Mouse (Mus musculus) heart, embryonic 15.5 days (tissue): ENCODE results near the gene Satb2. TPM values are rescaled to one million over a fixed set of nuclear protein-coding genes. Genes with fewer than 3 reads are reported as not detected.

Experiments used
- ATAC-seq: fragments of 200-750 bp; cut with Nextera tagmentation; replicated peaks from 2 replicates; pipeline ENCODE4 v1.8.0; 2017; ENCODE audit warnings: low read depth, moderate TSS enrichment; ENCODE audit not compliant: insufficient number of reproducible peaks, insufficient read depth, low FRiP score
- H3K27ac ChIP-seq: fragments of 300-500 bp; sonication (generic); 2 replicates; pipeline ENCODE4 v1.5.1; 2015; ENCODE audit warnings: mild to moderate bottlenecking, inconsistent platforms
- H3K27me3 ChIP-seq: fragments of 300-500 bp; sonication (generic); 2 replicates; pipeline ENCODE4 v1.6.1; 2015; ENCODE audit warnings: inconsistent platforms
- H3K36me3 ChIP-seq: fragments of 300-500 bp; sonication (generic); 2 replicates; pipeline ENCODE4 v1.6.1; 2015; ENCODE audit warnings: mild to moderate bottlenecking, inconsistent platforms
- H3K4me1 ChIP-seq: fragments of 300-500 bp; sonication (generic); replicated peaks from 2 replicates; pipeline ENCODE4 v1.6.1; 2015; ENCODE audit warnings: inconsistent platforms
- H3K4me2 ChIP-seq: fragments of 300-500 bp; sonication (generic); 2 replicates; pipeline ENCODE4 v1.6.1; 2015; ENCODE audit warnings: inconsistent platforms, mild to moderate bottlenecking, moderate library complexity
- H3K4me3 ChIP-seq: fragments of 300-500 bp; sonication (generic); 2 replicates; pipeline ENCODE4 v1.5.1; 2015; ENCODE audit warnings: mild to moderate bottlenecking, inconsistent platforms
- H3K9ac ChIP-seq: fragments of 300-500 bp; sonication (generic); 2 replicates; pipeline ENCODE4 v1.6.1; 2015; ENCODE audit warnings: mild to moderate bottlenecking, inconsistent platforms
- H3K9me3 ChIP-seq: fragments of 300-500 bp; sonication (generic); replicated peaks from 2 replicates; pipeline ENCODE4 v1.6.1; 2016; ENCODE audit warnings: inconsistent platforms
- WGBS: fragments of 180-500 bp; shearing (Covaris S2); methylation state at CpG from one replicate; pipeline ENCODE4 v1.1.7; 2015; ENCODE audit warnings: mixed read lengths; 5-methylcytosine and 5-hydroxymethylcytosine counted together
- polyA plus RNA-seq: library from polyadenylated mRNA; unstranded; fragments of >200 nt; fragmentation: Nextera tagmentation; extraction: Ambion mirVana; gene quantifications from 2 replicates; pipeline ENCODE4 v1.2.1, GENCODE M21; 2015

The Satb2 gene
- polyA plus RNA-seq, 1 experiment from 2014 or later = 0.10 TPM

DNA sequence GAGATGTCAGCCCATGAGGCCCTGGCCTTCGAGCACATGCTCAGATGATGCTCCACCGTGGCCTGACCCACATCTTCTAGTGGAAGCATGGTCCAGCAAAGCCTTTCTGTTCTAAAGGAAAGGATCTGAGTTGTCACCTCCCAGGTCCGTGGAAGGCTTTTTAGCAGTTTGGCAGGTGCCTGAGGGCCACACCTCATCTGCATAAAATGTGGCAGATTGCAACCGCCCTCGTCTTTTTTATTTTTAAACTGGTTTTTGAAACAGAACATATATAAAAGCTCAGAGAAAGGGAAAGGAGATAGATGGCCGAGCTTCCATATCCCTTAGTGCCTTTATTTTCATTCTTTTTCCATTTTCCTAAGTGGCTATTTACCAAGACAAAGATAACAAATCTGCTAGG lies 64.2 kb downstream of the Satb2 start:
- Histone ChIP-seq H3K27ac (no peak overlapping the region), H3K36me3 (no peaks in the 10 kb centered on the region), H3K4me1 (no peaks in the 10 kb centered on the region), H3K27me3 (no peaks in the 10 kb centered on the region), H3K4me3 (no peak overlapping the region), H3K4me2 (no peak overlapping the region), H3K9ac (no peak overlapping the region), H3K9me3 (no peaks in the 10 kb centered on the region)
- WGBS = 78% methylated on average over 6 of the region's 6 CpGs
- ATAC-seq = no peak

DNA sequence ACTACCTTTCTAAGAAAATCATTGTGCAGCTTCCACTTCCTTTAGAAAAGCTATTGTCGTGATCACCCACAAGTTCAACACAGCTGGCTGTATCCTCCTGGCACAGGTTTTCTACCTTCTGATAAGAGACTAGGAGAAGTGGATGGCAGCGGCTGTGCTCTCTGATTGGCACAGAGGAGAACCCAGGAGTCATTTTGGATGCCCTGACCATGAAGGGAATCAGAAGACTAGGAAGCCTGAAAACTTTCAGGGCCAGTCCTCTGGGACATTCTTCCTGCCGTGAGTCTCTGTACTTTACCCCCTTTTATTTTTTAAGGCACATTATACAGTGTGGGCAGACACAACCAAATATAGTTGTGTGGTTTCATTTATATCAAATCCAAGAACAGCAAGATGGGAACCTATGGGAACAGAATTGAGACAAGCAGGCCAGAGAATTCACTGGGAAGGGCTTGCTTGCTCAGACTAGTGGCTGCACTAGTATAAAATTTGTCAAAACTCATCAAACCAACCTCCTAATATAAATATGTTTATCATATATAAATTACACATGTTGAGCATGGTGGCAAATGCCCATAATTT lies 77.7 kb downstream of the Satb2 start:
- 63% methylated on average over 3 of the region's 3 CpGs for WGBS
- H3K4me3 ChIP-seq = no peak overlapping the region
- H3K27ac ChIP-seq = no peak overlapping the region
- ATAC-seq = no peak
- H3K27me3 ChIP-seq = no peaks in the 10 kb centered on the region
- H3K9ac ChIP-seq = no peak overlapping the region
- no peaks in the 10 kb centered on the region for H3K4me1 ChIP-seq
- no peak overlapping the region for H3K4me2 ChIP-seq
- no peaks in the 10 kb centered on the region for H3K9me3 ChIP-seq
- no peaks in the 10 kb centered on the region for H3K36me3 ChIP-seq

DNA sequence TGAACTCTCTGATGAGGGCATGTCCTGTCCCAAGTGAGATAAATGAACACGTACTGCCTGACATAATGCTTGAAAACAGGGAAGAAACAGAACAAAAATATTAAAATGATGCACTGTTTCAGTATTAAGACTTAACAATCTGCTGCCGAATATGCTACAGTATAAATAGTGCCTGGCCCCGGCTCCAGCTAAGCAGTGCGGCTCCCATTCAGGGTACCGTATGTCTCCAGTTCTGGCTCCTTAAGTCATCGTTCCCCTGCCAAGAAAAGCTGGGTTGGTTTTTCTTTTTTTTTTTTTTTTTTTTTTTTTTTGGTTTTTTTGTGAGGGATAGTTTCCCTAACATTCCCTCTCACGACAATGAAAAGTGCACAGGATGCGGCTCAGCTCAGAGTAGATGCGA lies 78.3 kb downstream of the Satb2 start:
- Histone ChIP-seq H3K27ac (no peak overlapping the region), H3K4me2 (no peak overlapping the region), H3K9ac (no peak overlapping the region), H3K4me3 (no peak overlapping the region), H3K27me3 (no peaks in the 10 kb centered on the region), H3K4me1 (no peaks in the 10 kb centered on the region), H3K9me3 (no peaks in the 10 kb centered on the region), H3K36me3 (no peaks in the 10 kb centered on the region)
- 79% methylated on average over 9 of the region's 9 CpGs for WGBS
- no peak for ATAC-seq

DNA sequence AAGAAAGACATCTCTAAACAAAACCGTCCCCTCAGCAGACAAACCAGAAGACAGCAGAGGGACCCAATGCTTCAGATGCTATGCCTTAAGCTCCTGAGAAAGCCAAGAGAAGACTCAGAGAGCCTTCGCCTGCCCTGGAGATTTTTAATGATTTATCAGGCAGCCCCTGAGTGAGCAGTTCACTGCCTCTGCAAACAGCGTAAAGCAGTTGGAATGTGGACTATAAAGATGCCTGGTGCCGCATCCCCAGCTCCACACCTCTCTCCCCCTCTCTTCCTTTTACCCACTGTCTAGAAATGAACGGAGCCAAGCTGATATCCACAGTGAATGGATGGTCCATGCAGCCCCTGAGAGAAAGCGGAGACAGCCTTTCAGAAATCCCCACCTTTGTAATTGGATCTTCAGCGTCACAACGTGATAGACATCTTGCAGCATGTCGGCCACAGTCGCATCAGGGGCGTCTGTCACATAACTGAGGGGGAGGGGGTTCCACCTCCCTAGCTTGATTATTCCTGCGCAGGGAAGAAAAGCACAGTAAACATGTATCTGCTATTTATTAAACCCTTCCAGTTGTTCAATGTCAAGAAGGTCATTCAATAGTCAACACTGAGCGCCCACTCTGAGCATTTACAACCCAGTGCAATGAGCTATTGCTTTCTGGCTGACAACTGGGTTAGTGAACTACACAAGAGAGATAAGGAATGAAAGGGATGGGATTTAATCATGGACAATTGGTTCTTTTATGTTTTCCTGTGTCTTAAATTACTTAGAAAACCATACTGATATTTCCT lies 79.6 kb downstream of the Satb2 start:
- Histone ChIP-seq H3K4me3 (no peak overlapping the region), H3K27ac (no peak overlapping the region), H3K27me3 (no peaks in the 10 kb centered on the region), H3K9me3 (no peaks in the 10 kb centered on the region), H3K9ac (no peak overlapping the region), H3K36me3 (no peaks in the 10 kb centered on the region), H3K4me2 (no peak overlapping the region), H3K4me1 (no peaks in the 10 kb centered on the region)
- WGBS = 43% methylated on average over 13 of the region's 13 CpGs
- no peak for ATAC-seq

DNA sequence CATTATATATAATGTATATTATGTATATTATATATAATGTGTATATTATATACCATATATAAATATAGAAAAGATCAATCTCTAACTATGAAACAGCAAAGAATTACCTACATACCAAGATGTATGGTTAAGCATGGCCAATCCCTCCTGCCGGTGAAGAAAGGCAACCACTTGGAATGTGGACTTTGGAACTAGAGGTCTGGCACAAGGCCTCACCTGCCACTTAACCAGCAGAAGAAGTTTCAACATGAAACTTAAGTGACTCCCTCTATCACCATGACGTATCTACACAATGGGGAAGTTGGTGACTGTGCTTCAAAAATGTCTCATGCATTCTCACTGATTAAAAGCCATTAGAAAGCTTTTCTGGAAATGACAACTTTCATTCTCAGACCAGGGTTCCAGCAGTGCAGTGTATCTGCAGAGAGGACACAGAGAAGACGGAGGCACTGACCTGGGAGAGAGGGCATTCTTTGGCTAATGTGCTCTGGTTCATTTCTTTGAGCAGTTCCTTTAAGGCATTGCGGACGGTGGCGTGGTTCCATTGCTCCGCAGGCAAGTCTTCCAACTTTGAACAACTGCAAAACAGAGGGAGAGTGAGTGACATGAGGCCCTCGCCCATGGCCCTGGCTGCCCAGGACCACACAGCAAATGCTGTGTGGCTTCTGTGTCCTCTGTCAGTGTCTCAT lies 80.8 kb downstream of the Satb2 start:
- ATAC-seq = no peak
- Histone ChIP-seq H3K36me3 (no peaks in the 10 kb centered on the region), H3K27me3 (no peaks in the 10 kb centered on the region), H3K4me1 (no peaks in the 10 kb centered on the region), H3K27ac (no peak overlapping the region), H3K9ac (no peak overlapping the region), H3K9me3 (no peaks in the 10 kb centered on the region), H3K4me3 (no peak overlapping the region), H3K4me2 (no peak overlapping the region)
- 87% methylated on average over 8 of the region's 8 CpGs for WGBS

DNA sequence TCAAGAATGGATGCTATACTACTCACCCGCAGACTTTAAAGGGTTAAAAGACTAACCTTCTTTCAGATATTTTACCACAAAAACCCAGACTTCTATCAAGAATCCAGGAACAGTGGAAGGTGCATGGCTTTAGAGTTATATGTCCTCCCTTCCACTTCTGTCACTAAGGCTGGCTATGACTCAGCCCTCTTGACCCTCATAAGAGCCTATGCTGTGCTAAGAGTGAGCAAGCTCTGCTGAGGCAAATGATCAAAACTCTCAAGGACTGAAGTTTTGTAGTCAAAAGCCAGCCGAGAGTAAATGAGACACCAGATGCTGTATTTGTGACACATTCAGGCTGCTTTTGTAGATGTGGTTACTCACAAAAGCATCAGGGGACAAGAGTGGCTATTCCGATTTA lies 81.8 kb downstream of the Satb2 start:
- WGBS = 85% methylated on average over 3 of the region's 3 CpGs
- ATAC-seq = no peak

DNA sequence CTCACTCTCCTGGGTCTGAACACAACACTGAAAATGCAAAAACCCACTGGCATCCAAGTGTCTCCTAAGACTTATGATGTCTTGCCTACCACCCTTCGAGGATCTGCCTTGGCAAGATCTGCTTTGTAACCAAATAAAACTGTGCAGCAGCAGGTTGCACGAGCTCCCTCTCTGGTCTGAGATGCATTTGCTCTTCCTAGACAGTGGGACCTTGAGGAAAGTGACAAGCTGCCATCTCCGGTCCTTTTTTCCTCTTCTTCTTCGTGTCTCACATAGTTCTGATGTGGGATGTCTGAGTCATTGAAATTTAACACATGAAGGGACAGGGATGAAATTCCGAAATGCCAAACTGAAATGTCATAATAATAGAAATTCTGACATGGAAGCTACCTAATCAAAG lies 85.7 kb downstream of the Satb2 start:
- Histone ChIP-seq H3K36me3 (no peaks in the 10 kb centered on the region), H3K27ac (no peak overlapping the region), H3K9ac (no peak overlapping the region), H3K4me2 (no peak overlapping the region), H3K4me1 (no peaks in the 10 kb centered on the region), H3K4me3 (no peak overlapping the region), H3K9me3 (no peaks in the 10 kb centered on the region), H3K27me3 (no peaks in the 10 kb centered on the region)
- 74% methylated on average over 5 of the region's 5 CpGs for WGBS
- ATAC-seq = no peak

More for the DNA sequence above, 81.8 kb downstream of the Satb2 start:
- Histone ChIP-seq H3K9me3 (no peaks in the 10 kb centered on the region), H3K4me2 (no peak overlapping the region), H3K4me3 (no peak overlapping the region), H3K4me1 (no peaks in the 10 kb centered on the region), H3K27me3 (no peaks in the 10 kb centered on the region), H3K9ac (no peak overlapping the region), H3K27ac (no peak overlapping the region), H3K36me3 (no peaks in the 10 kb centered on the region)

DNA sequence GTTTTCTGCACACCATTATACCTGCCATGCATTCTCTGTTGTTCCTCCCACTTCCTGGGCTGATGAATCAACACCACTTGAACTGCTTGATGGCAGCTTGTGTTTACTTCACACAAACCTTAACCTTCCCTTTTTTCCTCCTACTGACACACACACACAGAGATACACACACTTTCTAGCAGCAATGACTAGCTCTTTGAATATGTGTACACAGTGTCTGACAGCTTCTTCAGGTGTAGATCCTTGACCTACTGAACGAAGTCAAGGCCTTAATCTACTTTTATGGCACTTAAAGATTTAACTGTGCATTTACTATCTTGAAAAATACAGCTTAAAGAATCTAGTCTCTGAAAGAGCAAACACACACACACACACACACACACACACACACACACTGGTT lies 89.5 kb downstream of the Satb2 start:
- no peaks in the 10 kb centered on the region for H3K36me3 ChIP-seq
- no peak overlapping the region for H3K4me2 ChIP-seq
- no peaks in the 10 kb centered on the region for H3K4me1 ChIP-seq
- H3K27me3 ChIP-seq = no peaks in the 10 kb centered on the region
- H3K9ac ChIP-seq = no peak overlapping the region
- no peak overlapping the region for H3K27ac ChIP-seq
- 77% methylated on average over 1 of the region's 1 CpGs for WGBS
- no peaks in the 10 kb centered on the region for H3K9me3 ChIP-seq
- no peak for ATAC-seq
- H3K4me3 ChIP-seq = no peak overlapping the region

DNA sequence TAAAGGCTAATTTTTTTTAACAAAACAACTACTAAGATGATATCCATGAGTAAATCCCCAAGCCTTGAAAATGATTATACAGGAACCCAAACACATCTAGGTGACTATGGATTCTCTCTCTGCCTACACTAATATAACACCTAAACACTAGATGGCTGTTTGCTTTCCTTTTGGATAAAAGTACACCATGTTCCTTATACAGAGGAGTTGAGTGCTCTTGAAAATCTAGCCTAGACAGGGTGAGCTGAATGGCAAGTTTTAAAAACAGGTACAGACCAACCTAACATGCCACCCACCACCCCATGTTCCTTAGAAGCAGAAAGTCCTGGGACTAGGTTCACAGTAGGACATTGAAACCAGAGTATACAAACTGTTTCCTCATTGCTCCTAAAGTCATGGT lies 90.9 kb downstream of the Satb2 start:
- Histone ChIP-seq H3K4me1 (no peaks in the 10 kb centered on the region), H3K27ac (no peak overlapping the region), H3K4me2 (no peak overlapping the region), H3K9ac (no peak overlapping the region), H3K9me3 (no peaks in the 10 kb centered on the region), H3K4me3 (no peak overlapping the region), H3K36me3 (no peaks in the 10 kb centered on the region), H3K27me3 (no peaks in the 10 kb centered on the region)
- ATAC-seq = no peak

DNA sequence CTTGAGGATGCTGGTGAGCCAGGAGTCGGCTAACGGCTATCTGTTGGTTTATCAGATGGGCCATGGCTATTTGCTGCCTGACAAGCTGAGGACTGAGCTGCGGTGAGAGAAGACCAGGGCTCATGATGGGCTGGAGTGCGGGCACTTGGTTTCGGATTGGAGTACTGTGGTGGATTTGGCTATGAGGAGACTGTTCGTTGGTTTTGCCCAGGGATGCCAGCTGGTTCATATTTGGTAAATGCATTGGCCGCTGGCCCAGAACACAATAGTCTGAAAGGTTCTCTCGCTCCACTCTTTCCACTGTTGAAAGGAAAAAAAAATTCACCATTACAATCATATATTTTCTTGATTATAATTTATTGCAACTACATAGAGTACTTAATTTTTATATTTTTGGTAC lies 107.0 kb downstream of the Satb2 start:
- no peak overlapping the region for H3K9ac ChIP-seq
- no peak for ATAC-seq
- H3K9me3 ChIP-seq = no peaks in the 10 kb centered on the region
- 87% methylated on average over 8 of the region's 8 CpGs for WGBS
- H3K27ac ChIP-seq = no peak overlapping the region
- no peak overlapping the region for H3K4me2 ChIP-seq
- H3K27me3 ChIP-seq = no peaks in the 10 kb centered on the region
- H3K4me1 ChIP-seq = peaks cover 3% of the 10 kb centered on the region; the same call in 1 of the 2 replicates
- no peaks in the 10 kb centered on the region for H3K36me3 ChIP-seq
- no peak overlapping the region for H3K4me3 ChIP-seq

DNA sequence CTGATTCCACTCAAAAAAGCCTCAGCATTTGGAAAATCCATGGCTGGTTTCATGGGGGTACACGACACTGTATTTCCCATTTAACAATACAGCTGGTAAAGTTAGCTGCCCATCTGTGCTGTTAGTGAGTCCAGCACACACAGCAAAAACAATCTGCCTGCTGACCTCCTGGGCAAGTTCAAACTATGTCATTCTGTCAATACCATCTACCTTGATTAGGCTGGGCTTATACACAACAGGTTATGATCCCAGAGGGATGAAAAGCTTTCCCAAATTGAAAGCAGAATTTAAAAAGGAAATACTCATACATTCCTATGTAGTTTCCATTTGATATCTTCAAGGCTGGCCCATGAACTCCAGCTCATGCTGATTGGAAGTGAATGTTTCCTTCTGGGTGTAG lies 113.2 kb downstream of the Satb2 start:
- no peak overlapping the region for H3K27ac ChIP-seq
- no peak overlapping the region for H3K9ac ChIP-seq
- H3K4me1 ChIP-seq = peaks cover 3% of the 10 kb centered on the region; the same call in 1 of the 2 replicates
- WGBS = 85% methylated on average over 1 of the region's 1 CpGs
- ATAC-seq = no peak
- H3K4me2 ChIP-seq = no peak overlapping the region
- H3K27me3 ChIP-seq = no peaks in the 10 kb centered on the region
- H3K36me3 ChIP-seq = no peaks in the 10 kb centered on the region
- H3K4me3 ChIP-seq = no peak overlapping the region
- no peaks in the 10 kb centered on the region for H3K9me3 ChIP-seq
